Mouse (Mus musculus): ENCODE measurements around the gene Aip. TPM values are rescaled to one million over a fixed set of nuclear protein-coding genes. Genes with fewer than 3 reads are reported as not detected.

Aip gene
- polyA plus RNA-seq, 1 experiment from 2014 or later = 68.4 TPM

DNA sequence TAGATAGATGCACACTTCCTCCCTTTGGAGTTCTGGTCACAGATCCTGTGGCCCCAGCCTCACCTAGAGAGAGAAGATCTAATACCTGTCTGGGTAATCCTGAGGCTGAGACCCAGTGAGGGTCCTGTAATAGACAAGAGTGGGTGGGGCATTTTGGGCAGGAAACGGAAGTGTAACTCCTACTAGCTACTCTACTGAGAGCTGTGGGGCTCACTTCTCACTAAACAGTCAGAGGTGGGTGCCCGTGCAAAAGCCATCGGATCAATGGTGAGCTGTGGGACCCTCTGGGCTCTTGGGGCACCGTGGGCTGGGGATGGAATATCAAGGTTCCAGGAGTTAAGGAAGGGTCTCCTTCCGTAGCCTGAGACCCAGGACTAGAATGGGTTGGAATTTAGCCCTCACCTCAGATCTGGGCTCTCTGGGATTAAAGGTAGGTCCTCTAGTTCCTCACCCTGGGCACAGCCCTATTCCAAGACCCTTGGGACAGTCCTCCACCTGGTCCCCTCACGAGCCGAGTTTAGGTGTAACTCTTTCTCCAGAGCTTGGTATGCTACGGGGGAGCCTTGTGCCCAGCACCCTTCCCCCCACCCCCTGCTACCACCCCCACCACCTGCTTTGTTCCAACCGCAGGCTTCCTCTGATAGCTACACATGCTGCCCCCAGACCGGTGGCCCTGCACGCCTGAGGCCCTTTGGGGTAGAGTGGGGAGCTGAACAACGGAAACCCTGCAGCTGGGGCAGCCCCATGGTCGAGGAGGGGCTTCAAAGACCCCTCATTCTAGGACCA is 29.0 kb upstream of the Aip start:
- Histone ChIP-seq H3K27ac (ENCODE audit: low read depth, low read length) (no peak overlapping the region), H3K9me3 (ENCODE audit: control insufficient read depth, low read length) (no peaks in the 10 kb centered on the region), H3K36me3 (ENCODE audit: control insufficient read depth, insufficient read depth, low read length) (peaks cover 19% of the 10 kb centered on the region), H3K4me1 (ENCODE audit: control insufficient read depth, insufficient read depth, low read length) (peaks cover under 1% of the 10 kb centered on the region; the same call in 1 of the 2 replicates), H3K27me3 (ENCODE audit: control insufficient read depth, insufficient read depth, low read length) (no peaks in the 10 kb centered on the region), H3K4me2 (ENCODE audit: low read depth) (no peak overlapping the region), H3K4me3 (ENCODE audit: low read depth, low read length) (no peak overlapping the region), H3K9ac (ENCODE audit: low read length) (no peak overlapping the region)
- DNase-seq (ENCODE audit: low spot score) = no peak
- ATAC-seq (ENCODE audit: insufficient read depth, low FRiP score, low TSS enrichment) = no peak
- WGBS = 85% methylated on average over 13 of the region's 13 CpGs

DNA sequence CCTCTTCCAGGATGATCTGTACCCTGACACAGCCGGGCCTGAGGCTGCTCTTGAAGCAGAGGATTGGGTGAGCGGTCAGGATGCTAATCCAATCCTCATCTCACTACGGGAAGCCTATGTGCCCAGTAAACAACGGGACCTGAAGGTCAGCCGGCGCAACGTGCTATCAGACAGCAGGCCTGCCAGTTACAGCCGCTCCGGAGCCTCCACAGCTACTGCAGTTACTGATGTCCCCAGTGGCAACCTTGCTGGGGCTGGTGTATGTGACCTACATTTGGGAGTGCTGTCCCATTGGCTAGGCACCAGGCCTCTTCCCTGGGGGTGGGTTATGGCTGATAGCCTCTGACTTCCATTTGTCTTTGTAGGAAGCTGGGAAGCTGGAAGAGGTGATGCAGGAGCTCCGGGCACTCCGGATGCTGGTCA is 27.6 kb upstream of the Aip start, which contains the start of gene Ptprcap:
Ptprcap (plus strand) TSS at position 373 of the 423 bp plus-strand sequence.
- H3K4me2 ChIP-seq (ENCODE audit: low read depth) = no peak within 1 kb of the TSS
- no peak within 1 kb of the TSS for H3K27ac ChIP-seq (ENCODE audit: low read depth, low read length)
- H3K4me3 ChIP-seq (ENCODE audit: low read depth, low read length) = no peak within 1 kb of the TSS
- WGBS = 85% methylated on average over 11 of the region's 11 CpGs
- H3K36me3 ChIP-seq (ENCODE audit: control insufficient read depth, insufficient read depth, low read length) = peaks cover 13% of the 10 kb centered on the region
- no peaks in the 10 kb centered on the region for H3K27me3 ChIP-seq (ENCODE audit: control insufficient read depth, insufficient read depth, low read length)
- DNase-seq (ENCODE audit: low spot score) (no peak), ATAC-seq (ENCODE audit: insufficient read depth, low FRiP score, low TSS enrichment) (no peak)
- H3K9ac ChIP-seq (ENCODE audit: low read length) = no peak within 1 kb of the TSS
- H3K4me1 ChIP-seq (ENCODE audit: control insufficient read depth, insufficient read depth, low read length) = peaks cover 8% of the 10 kb centered on the region
- no peaks in the 10 kb centered on the region for H3K9me3 ChIP-seq (ENCODE audit: control insufficient read depth, low read length)

DNA sequence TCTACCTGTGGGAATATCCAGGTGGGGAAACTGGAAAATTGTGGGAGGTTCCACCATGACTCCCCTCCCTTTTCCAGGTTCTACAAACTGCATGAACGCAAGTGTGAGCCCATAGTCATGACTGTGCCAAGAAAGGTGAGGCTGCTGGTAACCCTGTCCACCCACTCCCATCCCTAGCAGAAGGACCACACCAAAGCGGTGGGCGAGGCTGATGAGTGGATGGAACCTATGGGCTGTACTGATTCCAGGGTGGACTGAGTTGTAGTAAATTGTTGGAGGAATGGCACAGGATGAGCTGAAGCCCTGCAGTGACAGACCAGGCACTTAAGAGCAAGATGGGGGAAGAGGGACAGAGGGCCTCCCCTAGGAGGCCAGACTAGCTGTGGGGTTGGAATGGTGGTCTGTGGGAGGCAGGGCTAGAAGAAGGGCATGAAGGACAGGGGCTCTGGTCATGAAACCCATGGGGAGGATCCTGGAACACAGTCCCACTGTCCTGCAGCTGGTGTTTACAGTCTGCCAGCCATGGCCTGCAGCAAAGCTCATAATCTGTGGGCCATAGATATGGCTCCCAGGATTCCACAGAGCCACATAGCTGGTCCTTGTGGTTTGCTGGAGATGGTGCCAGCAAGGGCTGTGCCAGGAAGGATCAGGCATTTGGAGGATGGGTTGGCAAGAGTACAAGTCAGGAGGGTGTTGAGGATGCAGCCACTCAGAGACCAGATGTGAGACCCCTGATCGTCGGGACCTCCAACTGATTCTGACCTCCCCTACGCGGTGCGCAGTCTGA is 27.0 kb upstream of the Aip start:
- no peak overlapping the region for H3K4me3 ChIP-seq (ENCODE audit: low read depth, low read length)
- no peak for ATAC-seq (ENCODE audit: insufficient read depth, low FRiP score, low TSS enrichment)
- no peak overlapping the region for H3K9ac ChIP-seq (ENCODE audit: low read length)
- no peaks in the 10 kb centered on the region for H3K9me3 ChIP-seq (ENCODE audit: control insufficient read depth, low read length)
- no peak for DNase-seq (ENCODE audit: low spot score)
- WGBS = 87% methylated on average over 8 of the region's 8 CpGs
- peaks cover 9% of the 10 kb centered on the region for H3K36me3 ChIP-seq (ENCODE audit: control insufficient read depth, insufficient read depth, low read length)
- H3K27ac ChIP-seq (ENCODE audit: low read depth, low read length) = no peak overlapping the region
- no peak overlapping the region for H3K4me2 ChIP-seq (ENCODE audit: low read depth)
- H3K27me3 ChIP-seq (ENCODE audit: control insufficient read depth, insufficient read depth, low read length) = no peaks in the 10 kb centered on the region
- H3K4me1 ChIP-seq (ENCODE audit: control insufficient read depth, insufficient read depth, low read length) = peaks cover 8% of the 10 kb centered on the region

DNA sequence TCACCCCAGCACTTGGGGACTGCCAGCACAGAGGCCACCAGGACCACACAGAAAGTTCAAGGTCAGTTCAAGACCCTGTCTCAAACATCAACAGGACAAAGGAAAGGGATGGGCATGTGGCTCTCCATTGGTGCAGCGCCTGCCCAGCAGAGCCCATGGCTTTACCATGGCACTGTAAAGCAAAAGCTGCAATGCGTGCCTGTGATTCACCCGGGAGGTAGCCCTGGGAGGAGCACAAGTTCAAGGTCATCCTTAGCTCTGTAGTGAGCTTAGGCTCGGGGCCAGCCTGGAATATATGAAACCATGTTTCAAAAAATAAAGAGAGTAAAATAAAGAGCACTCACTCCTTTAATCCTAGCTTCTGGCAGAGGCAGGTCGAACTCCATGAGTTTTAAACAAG is 26.2 kb upstream of the Aip start:
- Histone ChIP-seq H3K4me2 (ENCODE audit: low read depth) (no peak overlapping the region), H3K27ac (ENCODE audit: low read depth, low read length) (no peak overlapping the region), H3K9me3 (ENCODE audit: control insufficient read depth, low read length) (no peaks in the 10 kb centered on the region), H3K4me3 (ENCODE audit: low read depth, low read length) (no peak overlapping the region), H3K36me3 (ENCODE audit: control insufficient read depth, insufficient read depth, low read length) (peaks cover 4% of the 10 kb centered on the region), H3K27me3 (ENCODE audit: control insufficient read depth, insufficient read depth, low read length) (no peaks in the 10 kb centered on the region), H3K9ac (ENCODE audit: low read length) (no peak overlapping the region), H3K4me1 (ENCODE audit: control insufficient read depth, insufficient read depth, low read length) (peaks cover 8% of the 10 kb centered on the region)
- DNase-seq (ENCODE audit: low spot score) = no peak
- no peak for ATAC-seq (ENCODE audit: insufficient read depth, low FRiP score, low TSS enrichment)
- 89% methylated on average over 5 of the region's 5 CpGs for WGBS

DNA sequence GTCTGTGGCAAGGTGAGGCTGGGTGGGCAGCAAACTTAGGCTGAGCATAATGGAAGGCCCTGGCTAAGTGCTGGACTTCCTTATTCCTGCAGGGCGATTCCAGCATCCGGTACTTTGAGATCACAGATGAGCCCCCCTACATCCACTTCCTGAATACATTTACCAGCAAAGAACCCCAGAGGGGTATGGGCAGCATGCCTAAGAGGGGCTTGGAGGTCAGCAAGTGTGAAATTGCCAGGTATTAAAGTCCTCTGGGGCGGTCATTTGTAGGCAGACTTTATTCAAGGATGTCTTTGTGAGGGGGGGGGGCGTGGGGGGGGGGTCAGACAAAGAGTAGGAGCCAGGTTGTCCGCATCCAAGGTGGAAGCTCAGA is 25.8 kb upstream of the Aip start:
- H3K27me3 ChIP-seq (ENCODE audit: control insufficient read depth, insufficient read depth, low read length) = no peaks in the 10 kb centered on the region
- no peak overlapping the region for H3K27ac ChIP-seq (ENCODE audit: low read depth, low read length)
- H3K9ac ChIP-seq (ENCODE audit: low read length) = no peak overlapping the region
- DNase-seq (ENCODE audit: low spot score) (no peak), ATAC-seq (ENCODE audit: insufficient read depth, low FRiP score, low TSS enrichment) (no peak)
- no peaks in the 10 kb centered on the region for H3K9me3 ChIP-seq (ENCODE audit: control insufficient read depth, low read length)
- H3K4me2 ChIP-seq (ENCODE audit: low read depth) = no peak overlapping the region
- no peak overlapping the region for H3K4me3 ChIP-seq (ENCODE audit: low read depth, low read length)
- peaks cover 3% of the 10 kb centered on the region; the same call in 1 of the 2 replicates for H3K36me3 ChIP-seq (ENCODE audit: control insufficient read depth, insufficient read depth, low read length)
- H3K4me1 ChIP-seq (ENCODE audit: control insufficient read depth, insufficient read depth, low read length) = peaks cover 8% of the 10 kb centered on the region
- WGBS = 96% methylated on average over 4 of the region's 5 CpGs

DNA sequence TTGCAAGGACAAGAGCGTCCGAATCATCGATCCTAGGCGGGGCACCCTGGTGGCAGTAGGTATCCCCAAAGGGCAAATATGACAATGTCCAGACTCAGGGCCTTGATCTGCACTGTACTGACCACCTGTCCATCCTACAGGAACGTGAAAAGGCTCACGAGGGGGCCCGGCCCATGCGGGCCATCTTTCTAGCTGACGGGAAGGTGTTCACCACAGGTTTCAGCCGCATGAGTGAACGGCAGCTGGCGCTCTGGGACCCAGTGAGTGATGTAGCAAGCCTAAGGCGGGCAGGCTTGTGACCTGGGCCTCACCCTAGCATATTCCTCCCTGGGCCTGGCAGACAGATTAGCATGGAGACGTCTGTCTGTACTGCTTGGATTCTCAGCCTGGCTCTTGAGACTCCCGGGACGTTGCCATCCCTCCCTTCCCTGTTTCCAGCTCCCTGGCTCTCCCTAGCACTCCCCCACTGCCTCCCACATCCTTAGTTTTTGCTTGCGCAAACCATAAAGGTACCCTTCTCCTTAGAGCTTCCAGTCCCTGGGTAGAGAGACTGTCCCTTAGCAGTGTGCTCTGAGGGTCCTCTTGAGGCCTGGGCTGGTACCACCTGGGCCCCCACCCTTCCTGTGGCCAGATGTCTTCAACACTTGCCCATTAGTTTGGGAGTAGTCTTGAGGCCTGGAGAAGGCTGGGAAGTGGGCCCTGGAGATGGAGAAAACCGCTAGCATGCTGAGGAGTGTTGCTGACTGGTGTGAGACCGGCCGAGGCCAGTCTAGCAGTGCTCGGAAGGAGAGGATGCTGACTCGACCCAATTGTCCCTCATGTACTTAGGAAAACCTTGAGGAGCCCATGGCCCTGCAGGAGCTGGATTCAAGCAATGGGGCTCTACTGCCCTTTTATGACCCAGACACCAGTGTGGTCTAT is 25.2 kb upstream of the Aip start:
- H3K9me3 ChIP-seq (ENCODE audit: control insufficient read depth, low read length) = no peaks in the 10 kb centered on the region
- WGBS = 92% methylated on average over 22 of the region's 22 CpGs
- H3K4me3 ChIP-seq (ENCODE audit: low read depth, low read length) = no peak overlapping the region
- DNase-seq (ENCODE audit: low spot score) (no peak), ATAC-seq (ENCODE audit: insufficient read depth, low FRiP score, low TSS enrichment) (no peak)
- no peak overlapping the region for H3K9ac ChIP-seq (ENCODE audit: low read length)
- H3K36me3 ChIP-seq (ENCODE audit: control insufficient read depth, insufficient read depth, low read length) = peaks cover 3% of the 10 kb centered on the region; the same call in 1 of the 2 replicates
- peaks cover 8% of the 10 kb centered on the region for H3K4me1 ChIP-seq (ENCODE audit: control insufficient read depth, insufficient read depth, low read length)
- H3K4me2 ChIP-seq (ENCODE audit: low read depth) = no peak overlapping the region
- H3K27me3 ChIP-seq (ENCODE audit: control insufficient read depth, insufficient read depth, low read length) = no peaks in the 10 kb centered on the region
- no peak overlapping the region for H3K27ac ChIP-seq (ENCODE audit: low read depth, low read length)

DNA sequence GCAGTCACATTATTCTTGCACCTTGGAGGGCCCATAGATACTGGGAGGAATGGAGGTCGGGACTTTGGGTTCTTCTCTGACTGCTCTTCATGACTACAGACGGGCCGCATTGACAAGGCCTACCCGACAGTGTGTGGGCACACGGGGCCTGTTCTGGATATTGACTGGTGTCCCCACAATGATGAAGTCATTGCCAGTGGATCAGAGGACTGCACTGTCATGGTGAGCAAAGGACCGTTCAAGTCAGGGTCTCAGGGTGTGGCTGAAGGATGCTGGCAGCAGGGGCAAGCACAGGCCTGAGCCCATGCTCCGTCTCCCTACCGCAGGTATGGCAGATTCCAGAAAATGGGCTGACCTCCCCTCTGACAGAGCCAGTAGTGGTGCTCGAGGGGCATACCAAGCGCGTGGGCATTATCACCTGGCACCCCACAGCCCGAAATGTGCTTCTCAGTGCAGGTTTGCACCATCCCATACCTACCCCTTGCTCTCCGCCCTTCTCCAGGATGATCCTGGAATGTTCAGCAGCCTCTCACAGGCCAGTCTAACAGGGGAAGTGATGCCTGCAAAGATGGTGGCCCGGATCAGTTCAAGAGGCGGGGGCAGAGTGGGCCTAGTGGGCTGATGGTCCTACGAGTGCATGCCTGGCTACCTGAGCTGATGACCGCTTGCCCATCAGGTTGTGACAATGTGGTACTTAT is 24.3 kb upstream of the Aip start:
- ATAC-seq (ENCODE audit: insufficient read depth, low FRiP score, low TSS enrichment) (no peak), DNase-seq (ENCODE audit: low spot score) (no peak)
- Histone ChIP-seq H3K27ac (ENCODE audit: low read depth, low read length) (no peak overlapping the region), H3K4me3 (ENCODE audit: low read depth, low read length) (no peak overlapping the region), H3K9me3 (ENCODE audit: control insufficient read depth, low read length) (no peaks in the 10 kb centered on the region), H3K4me1 (ENCODE audit: control insufficient read depth, insufficient read depth, low read length) (peaks cover 8% of the 10 kb centered on the region), H3K27me3 (ENCODE audit: control insufficient read depth, insufficient read depth, low read length) (no peaks in the 10 kb centered on the region), H3K36me3 (ENCODE audit: control insufficient read depth, insufficient read depth, low read length) (peaks cover 3% of the 10 kb centered on the region; the same call in 1 of the 2 replicates), H3K4me2 (ENCODE audit: low read depth) (no peak overlapping the region; the same call in 1 of the 2 replicates), H3K9ac (ENCODE audit: low read length) (no peak overlapping the region)
- 94% methylated on average over 17 of the region's 17 CpGs for WGBS

DNA sequence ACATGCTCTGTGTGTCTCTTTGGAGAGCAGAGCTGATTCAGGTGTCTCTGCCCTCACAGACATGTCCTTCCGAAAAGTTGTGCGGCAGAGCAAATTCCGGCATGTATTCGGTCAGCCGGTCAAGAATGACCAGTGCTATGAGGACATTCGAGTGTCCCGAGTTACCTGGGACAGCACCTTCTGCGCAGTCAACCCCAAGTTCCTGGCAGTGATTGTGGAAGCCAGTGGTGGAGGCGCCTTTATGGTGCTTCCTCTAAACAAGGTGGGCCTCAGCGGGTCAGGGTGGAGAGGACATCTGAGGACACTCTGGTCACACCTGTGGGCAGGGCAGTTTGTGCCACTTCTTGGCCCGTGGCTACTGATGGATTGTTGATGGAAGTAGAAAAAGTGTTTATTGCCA is 23.6 kb upstream of the Aip start:
- peak overlapping the region; percentile 64 for H3K4me2 ChIP-seq (ENCODE audit: low read depth)
- peaks cover 8% of the 10 kb centered on the region for H3K4me1 ChIP-seq (ENCODE audit: control insufficient read depth, insufficient read depth, low read length)
- no peaks in the 10 kb centered on the region for H3K27me3 ChIP-seq (ENCODE audit: control insufficient read depth, insufficient read depth, low read length)
- H3K9ac ChIP-seq (ENCODE audit: low read length) = peak overlapping the region; percentile 78; the same call in 1 of the 2 replicates
- no peak for ATAC-seq (ENCODE audit: insufficient read depth, low FRiP score, low TSS enrichment)
- WGBS = 95% methylated on average over 11 of the region's 11 CpGs
- H3K4me3 ChIP-seq (ENCODE audit: low read depth, low read length) = peak overlapping the region; percentile 80
- peaks cover 3% of the 10 kb centered on the region; the same call in 1 of the 2 replicates for H3K36me3 ChIP-seq (ENCODE audit: control insufficient read depth, insufficient read depth, low read length)
- DNase-seq (ENCODE audit: low spot score) = no peak
- no peaks in the 10 kb centered on the region for H3K9me3 ChIP-seq (ENCODE audit: control insufficient read depth, low read length)
- no peak overlapping the region for H3K27ac ChIP-seq (ENCODE audit: low read depth, low read length)

Data from neural tube, embryonic 11.5 days (tissue).